Mouse (Mus musculus) heart, adult 2 months (tissue): ENCODE data around the gene Rgs16. TPM values are rescaled to one million over a fixed set of nuclear protein-coding genes. Genes with fewer than 3 reads are reported as not detected.
A peak's percentile ranks its signal among the peaks of the same experiment; 100 is the strongest.

Experiments
- DNase-seq, 2 experiments: peaks; one replicate each; pipeline ENCODE4 v3.0.0; 2021
- H3K27ac ChIP-seq: fragments of 200-600 bp; 2 replicates; pipeline ENCODE4 v1.8.1; 2022
- H3K27me3 ChIP-seq: fragments of 200-500 bp; 2 replicates; pipeline ENCODE4 v1.6.1; 2012; ENCODE audit warnings: mild to moderate bottlenecking, low read length, inconsistent platforms, mixed read lengths; ENCODE audit not compliant: control insufficient read depth, insufficient read depth
- H3K36me3 ChIP-seq: fragments of 200-500 bp; 2 replicates; pipeline ENCODE4 v1.6.1; 2012; ENCODE audit warnings: low read length, inconsistent platforms; ENCODE audit not compliant: control insufficient read depth, insufficient read depth
- H3K4me1 ChIP-seq: fragments of 200-500 bp; 2 replicates; pipeline ENCODE4 v1.6.1; 2011; ENCODE audit warnings: low read length; ENCODE audit not compliant: control insufficient read depth, insufficient read depth
- H3K4me3 ChIP-seq: fragments of 200-600 bp; 2 replicates; pipeline ENCODE4 v1.8.1; 2022
- H3K79me2 ChIP-seq: fragments of 200-500 bp; replicated peaks from 2 replicates; pipeline ENCODE4 v1.6.1; 2012; ENCODE audit warnings: mild to moderate bottlenecking, inconsistent platforms, low read length, moderate library complexity, mixed read lengths; ENCODE audit not compliant: control insufficient read depth, insufficient read depth
- H3K9ac ChIP-seq: fragments of 200-500 bp; 2 replicates; pipeline ENCODE4 v1.6.1; 2012; ENCODE audit warnings: low read depth, mild to moderate bottlenecking, control low read depth, inconsistent platforms, low read length, mixed read lengths
- CTCF ChIP-seq: fragments of 200-600 bp; IDR thresholded peaks from 2 replicates; pipeline ENCODE4 v1.8.1; 2022; ENCODE audit warnings: antibody characterized with exemption, mild to moderate bottlenecking, moderate library complexity
- EP300 ChIP-seq: fragments of 200-500 bp; IDR thresholded peaks from 2 replicates; pipeline ENCODE4 v1.6.1; 2011; ENCODE audit warnings: low read depth, low read length, control low read depth; ENCODE audit not compliant: insufficient read depth
- POLR2A ChIP-seq: fragments of 200-500 bp; IDR thresholded peaks from 2 replicates; pipeline ENCODE4 v1.6.1; 2011; ENCODE audit warnings: mild to moderate bottlenecking, low read depth, low read length, control low read depth; ENCODE audit not compliant: insufficient read depth
- WGBS: fragments of 180-500 bp; shearing (Covaris S2); methylation state at CpG from one replicate; pipeline ENCODE4 v1.1.7; 2018; 5-methylcytosine and 5-hydroxymethylcytosine counted together
- intact Hi-C: fragments of 180-260 bp; cut with DNase I; formaldehyde crosslinking; loops from one replicate; pipeline ENCODE4 v1.15.1; 2025
- polyA plus RNA-seq: library from polyadenylated mRNA; depleted of rRNA; stranded (reverse); fragments of >200 nt; gene quantifications from 2 replicates; pipeline ENCODE4 v1.2.3, GENCODE M21; 2012
- total RNA-seq, 2 experiments: library from RNA; stranded (reverse); gene quantifications; 2 replicates each; pipeline ENCODE4 v1.2.3; 2021

The Rgs16 gene
- total and polyA plus RNA-seq, 3 experiments: 0.80 to 1.9 (median 1.4) TPM

- intact Hi-C loops: loop anchor here (5.0 kb wide), 1 partner anchor 84 kb away; no protein-coding TSS in a partner anchor
- no peaks in the 10 kb centered on the region for H3K27me3 ChIP-seq
These were observed 13.5 kb upstream of the Rgs16 start for GRCm38 (mm10) chr1:153726636-153727035.

DNA sequence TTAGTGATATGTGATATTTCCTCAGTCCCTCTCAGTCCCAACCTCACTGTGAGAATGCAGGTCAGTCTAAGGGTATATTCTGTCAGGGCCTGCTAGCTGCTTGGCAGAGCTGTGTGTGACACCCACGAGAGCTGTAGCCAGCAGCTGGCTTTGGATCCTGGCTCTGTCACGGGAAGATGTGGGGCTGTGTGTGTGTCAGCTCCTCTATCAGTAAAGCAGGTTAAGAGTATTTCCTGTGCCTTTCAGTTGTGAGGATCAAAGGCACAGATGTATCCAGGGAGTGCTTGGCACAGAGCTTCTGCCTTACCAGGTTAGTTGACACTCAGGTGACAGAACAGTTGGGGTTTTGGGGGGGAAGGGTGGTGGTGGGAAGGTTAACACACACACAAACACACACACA lies 10.3 kb upstream of the Rgs16 start:
- Histone ChIP-seq H3K27ac (no peak overlapping the region), H3K36me3 (no peaks in the 10 kb centered on the region), H3K4me3 (no peak overlapping the region), H3K27me3 (no peaks in the 10 kb centered on the region), H3K79me2 (no peaks in the 10 kb centered on the region), H3K9ac (no peak overlapping the region), H3K4me1 (peaks cover 6% of the 10 kb centered on the region)
- intact Hi-C loops: loop anchor here (5.0 kb wide), 1 partner anchor 88 kb away; no protein-coding TSS in a partner anchor
- TF ChIP-seq POLR2A (no peak), CTCF (no peak)
- DNase-seq: no peak
- WGBS: 35% methylated on average over 2 of the region's 2 CpGs

More at GRCm38 (mm10) chr1:153726636-153727035, 13.5 kb upstream of the Rgs16 start:
- Histone ChIP-seq H3K4me1 (peaks cover 6% of the 10 kb centered on the region), H3K79me2 (no peaks in the 10 kb centered on the region), H3K9ac (no peak overlapping the region), H3K4me3 (no peak overlapping the region), H3K36me3 (no peaks in the 10 kb centered on the region), H3K27ac (no peak overlapping the region)
- no peak for DNase-seq
- TF ChIP-seq POLR2A: no peak
- no peak for TF ChIP-seq EP300
- no peak for TF ChIP-seq CTCF
- 89% methylated on average over 16 of the region's 16 CpGs for WGBS

DNA sequence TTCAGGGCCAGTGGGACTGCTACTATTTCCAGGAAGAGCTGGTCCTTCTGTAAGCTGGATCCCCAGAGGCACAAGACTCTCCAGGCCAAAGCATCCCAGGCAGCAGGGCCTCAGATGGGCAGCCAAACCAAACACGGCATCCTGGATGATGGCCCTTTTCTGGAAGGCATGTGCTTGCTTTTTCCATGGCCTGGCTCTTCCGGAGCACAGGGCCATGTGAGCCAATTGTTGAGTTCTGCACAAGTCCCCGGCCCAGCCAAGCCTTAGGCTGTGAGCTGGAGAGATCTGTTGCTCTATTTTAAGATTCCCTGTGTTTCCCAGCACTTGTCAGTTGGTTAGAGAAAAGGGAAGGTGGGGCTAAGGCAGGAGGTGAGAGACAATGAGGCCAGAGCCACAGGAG lies 9.5 kb upstream of the Rgs16 start:
- peak; percentile 62 to 84 for DNase-seq
- Histone ChIP-seq H3K27ac (peak overlapping the region; percentile 18; the same call in 1 of the 2 replicates), H3K36me3 (no peaks in the 10 kb centered on the region), H3K4me1 (peaks cover 6% of the 10 kb centered on the region), H3K9ac (no peak overlapping the region), H3K27me3 (no peaks in the 10 kb centered on the region), H3K4me3 (no peak overlapping the region), H3K79me2 (no peaks in the 10 kb centered on the region)
- no peak for TF ChIP-seq POLR2A
- peak; percentile 85; the same call in 1 of the 2 replicates for TF ChIP-seq EP300
- TF ChIP-seq CTCF: no peak
- 2% methylated on average over 3 of the region's 3 CpGs for WGBS
- intact Hi-C loops: no loop called here

GRCm38 (mm10) chr1:153733181-153733580 lies 7.0 kb upstream of the Rgs16 start:
- Histone ChIP-seq H3K9ac (no peak overlapping the region), H3K27me3 (no peaks in the 10 kb centered on the region), H3K4me3 (no peak overlapping the region), H3K79me2 (no peaks in the 10 kb centered on the region), H3K4me1 (peaks cover 6% of the 10 kb centered on the region), H3K27ac (no peak overlapping the region), H3K36me3 (no peaks in the 10 kb centered on the region)
- no peak for DNase-seq
- TF ChIP-seq POLR2A (no peak), EP300 (no peak), CTCF (no peak)
- intact Hi-C loops: no loop called here
- WGBS: 81% methylated on average over 9 of the region's 9 CpGs

- Histone ChIP-seq H3K4me3 (no peak overlapping the region), H3K79me2 (no peaks in the 10 kb centered on the region), H3K27me3 (no peaks in the 10 kb centered on the region), H3K36me3 (no peaks in the 10 kb centered on the region), H3K27ac (no peak overlapping the region), H3K4me1 (peaks cover 7% of the 10 kb centered on the region), H3K9ac (no peak overlapping the region)
- intact Hi-C loops: no loop called here
- TF ChIP-seq CTCF (no peak), EP300 (no peak), POLR2A (no peak)
- 87% methylated on average over 4 of the region's 4 CpGs for WGBS
- no peak for DNase-seq
These were observed 5.3 kb upstream of the Rgs16 start for GRCm38 (mm10) chr1:153734866-153735265.

DNA sequence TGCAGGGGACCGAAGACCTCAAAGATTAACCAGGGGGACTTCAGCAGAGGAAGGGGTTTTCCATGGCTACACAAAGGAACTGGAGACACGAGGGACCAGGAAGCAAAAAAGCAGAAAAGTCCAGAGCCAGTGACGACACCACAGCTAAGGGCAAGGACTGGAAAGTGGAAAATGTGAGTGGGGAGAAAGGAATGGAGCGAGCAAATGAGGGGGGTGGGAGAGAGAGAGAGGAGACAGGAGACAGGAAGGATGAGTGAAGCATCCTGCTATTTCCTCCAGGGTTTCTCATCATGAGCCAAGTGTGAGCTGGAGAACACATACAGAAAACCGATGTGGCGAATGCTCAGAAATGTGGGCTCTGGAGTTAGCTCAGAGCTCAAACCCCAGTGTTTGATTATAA lies 4.1 kb upstream of the Rgs16 start:
- H3K27me3 ChIP-seq: no peaks in the 10 kb centered on the region
- no peak for DNase-seq
- WGBS: 40% methylated on average over 6 of the region's 6 CpGs
- no peak overlapping the region for H3K9ac ChIP-seq
- H3K27ac ChIP-seq: no peak overlapping the region
- no peak for TF ChIP-seq EP300
- no peak for TF ChIP-seq POLR2A
- no peak for TF ChIP-seq CTCF
- H3K4me3 ChIP-seq: no peak overlapping the region
- H3K79me2 ChIP-seq: no peaks in the 10 kb centered on the region
- H3K36me3 ChIP-seq: no peaks in the 10 kb centered on the region
- peaks cover 3% of the 10 kb centered on the region for H3K4me1 ChIP-seq
- intact Hi-C loops: no loop called here
